Comparison of ENCODE assay signal across 8 mouse cellular contexts in genomic region chr4:147905090-147905659, GRCm38 (mm10). TPM values are rescaled to one million over a fixed set of nuclear protein-coding genes. Genes with fewer than 3 reads are reported as not detected.
DNase-seq lines count a peak whose midpoint lies in the region; ATAC-seq and TF ChIP-seq lines count a peak whose summit lies in the region.

No protein-coding gene starts in this region.

- WGBS in lung, postnatal 0 days: 3% methylated on average over 8 of the region's 8 CpGs
- under 1% methylated on average over 8 of the region's 8 CpGs for WGBS in hindbrain, embryonic 16.5 days
- under 1% methylated on average over 8 of the region's 8 CpGs for WGBS in midbrain, embryonic 15.5 days

- no peak for TF ChIP-seq CTCF in lung, postnatal 0 days (IDR thresholded peaks at IDR 0.05)

- peak overlapping the region; percentile 94 for H3K4me3 ChIP-seq in lung, postnatal 0 days (ENCODE audit: low read depth, low read length)
- H3K4me3 ChIP-seq in hindbrain, embryonic 16.5 days (ENCODE audit: low read length): peak overlapping the region; percentile 85
- H3K4me3 ChIP-seq in midbrain, embryonic 15.5 days: peak overlapping the region; percentile 81

- DNase-seq in cerebellum, adult 11-12 months: peak; percentile 64
- no peak for DNase-seq in cerebellum, postnatal 36 days
- DNase-seq in lung, postnatal 0 days (ENCODE audit: low spot score): no peak
- DNase-seq in lung, postnatal 10 days: no peak
- DNase-seq in ovary, postnatal 14 days (ENCODE audit: low spot score): no peak
- DNase-seq in gastrocnemius, postnatal 4 days (ENCODE audit: low spot score in 2 of 2): no peak

- no peak overlapping the region; the same call in 1 of the 2 replicates for H3K9ac ChIP-seq in lung, postnatal 0 days (replicated peaks; ENCODE audit: low read depth)
- peak overlapping the region; percentile 90 for H3K9ac ChIP-seq in hindbrain, embryonic 16.5 days (ENCODE audit: low read depth, low read length)
- peak overlapping the region; percentile 86 for H3K9ac ChIP-seq in midbrain, embryonic 15.5 days

- H3K4me2 ChIP-seq in lung, postnatal 0 days (replicated peaks; ENCODE audit: low read depth, low read length): peak overlapping the region; percentile 77
- H3K4me2 ChIP-seq in hindbrain, embryonic 16.5 days (ENCODE audit: low read length): peak overlapping the region; percentile 52
- H3K4me2 ChIP-seq in midbrain, embryonic 15.5 days: peak overlapping the region; percentile 58

- 0 out of 2 replicates have a peak, but pooled peaks cover 4% of the 10 kb centered on the region for H3K4me1 ChIP-seq in lung, postnatal 0 days (ENCODE audit: insufficient read depth, low read depth, low read length)
- H3K4me1 ChIP-seq in hindbrain, embryonic 16.5 days (ENCODE audit: control insufficient read depth, insufficient read depth, low read depth, low read length): peaks cover 7% of the 10 kb centered on the region
- peaks cover 17% of the 10 kb centered on the region for H3K4me1 ChIP-seq in midbrain, embryonic 15.5 days

- TF ChIP-seq EP300 in lung, postnatal 0 days (IDR thresholded peaks at IDR 0.05): no peak

- H3K9me3 ChIP-seq in lung, postnatal 0 days (ENCODE audit: low read length): no peaks in the 10 kb centered on the region
- H3K9me3 ChIP-seq in hindbrain, embryonic 16.5 days (ENCODE audit: control insufficient read depth, low read length): no peaks in the 10 kb centered on the region
- no peaks in the 10 kb centered on the region for H3K9me3 ChIP-seq in midbrain, embryonic 15.5 days

- no peak overlapping the region for H3K27ac ChIP-seq in lung, postnatal 0 days (ENCODE audit: low read length)
- H3K27ac ChIP-seq in hindbrain, embryonic 16.5 days (ENCODE audit: low read depth, low read length): peak overlapping the region; percentile 91
- H3K27ac ChIP-seq in midbrain, embryonic 15.5 days: peak overlapping the region; percentile 89

- 0 out of 2 replicates have a peak, but pooled peaks cover 3% of the 10 kb centered on the region for H3K36me3 ChIP-seq in lung, postnatal 0 days (ENCODE audit: insufficient read depth, low read length)
- peaks cover 2% of the 10 kb centered on the region; the same call in 1 of the 2 replicates for H3K36me3 ChIP-seq in hindbrain, embryonic 16.5 days (ENCODE audit: control insufficient read depth, insufficient read depth, low read length)
- H3K36me3 ChIP-seq in midbrain, embryonic 15.5 days (replicated peaks): no peaks in the 10 kb centered on the region; the same call in 1 of the 2 replicates

- peak; percentile 29 for ATAC-seq in lung, postnatal 0 days
- ATAC-seq in hindbrain, embryonic 16.5 days: peak; percentile 37
- peak; percentile 55 for ATAC-seq in midbrain, embryonic 15.5 days (replicated peaks)

- no peaks in the 10 kb centered on the region for H3K27me3 ChIP-seq in lung, postnatal 0 days (replicated peaks; ENCODE audit: insufficient read depth, low read length)
- H3K27me3 ChIP-seq in hindbrain, embryonic 16.5 days (replicated peaks; ENCODE audit: control insufficient read depth, insufficient read depth, low read length): no peaks in the 10 kb centered on the region
- H3K27me3 ChIP-seq in midbrain, embryonic 15.5 days (replicated peaks): no peaks in the 10 kb centered on the region

RNA-seq across cellular contexts. Expression of gene Mfn2, which starts 0.7 kb away (rescaled TPM):
- 19.7 and 22.5 TPM in 2 replicates for polyA plus RNA-seq in lung, postnatal 0 days (2015; fragmentation: Nextera tagmentation; extraction: Ambion mirVana)
- polyA plus RNA-seq in hindbrain, embryonic 16.5 days (2015; fragmentation: Nextera tagmentation; extraction: Ambion mirVana): 107 and 115 TPM in 2 replicates
- 101 and 104 TPM in 2 replicates for polyA plus RNA-seq in midbrain, embryonic 15.5 days (2015; fragmentation: Nextera tagmentation; extraction: Ambion mirVana)
- total RNA-seq in gastrocnemius, postnatal 4 days (2021): 100 to 1,000 TPM; 200 to 231 TPM

RNA-seq across cellular contexts. Expression of gene Plod1, which starts 31.4 kb away (rescaled TPM):
- 40.8 and 43.2 TPM in 2 replicates for polyA plus RNA-seq in lung, postnatal 0 days (2015; fragmentation: Nextera tagmentation; extraction: Ambion mirVana)
- polyA plus RNA-seq in hindbrain, embryonic 16.5 days (2015; fragmentation: Nextera tagmentation; extraction: Ambion mirVana): 28.4 and 34.8 TPM in 2 replicates
- polyA plus RNA-seq in midbrain, embryonic 15.5 days (2015; fragmentation: Nextera tagmentation; extraction: Ambion mirVana): 20.2 and 22.7 TPM in 2 replicates
- 10 to 100 TPM; 52.7 to 63.2 TPM for total RNA-seq in gastrocnemius, postnatal 4 days (2021)

RNA-seq across cellular contexts. Expression of gene 2510039O18Rik, which starts 35.5 kb away (rescaled TPM):
- 16.4 and 16.5 TPM in 2 replicates for polyA plus RNA-seq in lung, postnatal 0 days (2015; fragmentation: Nextera tagmentation; extraction: Ambion mirVana)
- polyA plus RNA-seq in hindbrain, embryonic 16.5 days (2015; fragmentation: Nextera tagmentation; extraction: Ambion mirVana): 8.0 and 10.6 TPM in 2 replicates
- 12.8 and 16.5 TPM in 2 replicates for polyA plus RNA-seq in midbrain, embryonic 15.5 days (2015; fragmentation: Nextera tagmentation; extraction: Ambion mirVana)
- total RNA-seq in gastrocnemius, postnatal 4 days (2021): 10 to 100 TPM; 37.7 to 37.8 TPM

RNA-seq across cellular contexts. Expression of gene Fv1, which starts 36.4 kb away (rescaled TPM):
- 1.9 and 2.4 TPM in 2 replicates for polyA plus RNA-seq in lung, postnatal 0 days (2015; fragmentation: Nextera tagmentation; extraction: Ambion mirVana)
- 8.4 and 11.5 TPM in 2 replicates for polyA plus RNA-seq in hindbrain, embryonic 16.5 days (2015; fragmentation: Nextera tagmentation; extraction: Ambion mirVana)
- 9.5 and 9.7 TPM in 2 replicates for polyA plus RNA-seq in midbrain, embryonic 15.5 days (2015; fragmentation: Nextera tagmentation; extraction: Ambion mirVana)
- total RNA-seq in gastrocnemius, postnatal 4 days (2021): 1 to 10 TPM; 6.3 to 6.4 TPM

RNA-seq across cellular contexts. Expression of gene Miip, which starts 36.6 kb away (rescaled TPM):
- polyA plus RNA-seq in lung, postnatal 0 days (2015; fragmentation: Nextera tagmentation; extraction: Ambion mirVana): 28.5 and 28.6 TPM in 2 replicates
- polyA plus RNA-seq in hindbrain, embryonic 16.5 days (2015; fragmentation: Nextera tagmentation; extraction: Ambion mirVana): 37.6 and 38.7 TPM in 2 replicates
- 43.3 and 48.3 TPM in 2 replicates for polyA plus RNA-seq in midbrain, embryonic 15.5 days (2015; fragmentation: Nextera tagmentation; extraction: Ambion mirVana)
- total RNA-seq in gastrocnemius, postnatal 4 days (2021): 10 to 100 TPM in 1 of 2 experiments, 1 to 10 TPM in 1; 9.9 to 12.4 TPM
